Mouse (Mus musculus): ENCODE measurements around the gene Nadsyn1. TPM values are rescaled to one million over a fixed set of nuclear protein-coding genes. Genes with fewer than 3 reads are reported as not detected.

The Nadsyn1 gene
- 10.3 and 14.6 TPM in 2 replicates for total RNA-seq (2014; fragmentation: Nextera tagmentation)
- 11.9 and 18.8 TPM in 2 replicates for total RNA-seq (2017)
- 3.6 and 4.5 TPM in 2 replicates for polyA plus RNA-seq (2012)

GRCm38 (mm10) chr7:143822375-143823265, at the start of gene Nadsyn1, which contains the start of gene Dhcr7:
Gene Nadsyn1, minus strand, starts transcription at chr7:143822849.
Gene Dhcr7, plus strand, starts transcription at chr7:143823145.
- Histone ChIP-seq H3K4me3 (ENCODE audit: low read depth, low read length) (peak within 1 kb of the TSS; percentile 76), H3K4me1 (ENCODE audit: insufficient read depth, low read depth, low read length) (peaks cover 32% of the 10 kb centered on the region), H3K36me3 (replicated peaks) (peaks cover 37% of the 10 kb centered on the region), H3K9me3 (replicated peaks) (no peaks in the 10 kb centered on the region), H3K27me3 (ENCODE audit: insufficient read depth, low read length) (no peaks in the 10 kb centered on the region)
- ATAC-seq (ENCODE audit: extremely low read depth, insufficient number of reproducible peaks, low FRiP score, poor library complexity, severe bottlenecking) (peak; percentile 98), DNase-seq (ENCODE audit: low spot score) (peak; percentile 92)
- TF ChIP-seq POLR2AphosphoS5 (IDR thresholded peaks at IDR 0.05; ENCODE audit: insufficient replicate concordance, low read depth, low read length) (no peak), TAL1 (conservative IDR thresholded peaks at IDR 0.05; ENCODE audit: low read depth, low read length) (no peak), CTCF (IDR thresholded peaks at IDR 0.05; ENCODE audit: low read depth, low read length) (no peak), GATA1 (IDR thresholded peaks at IDR 0.05; ENCODE audit: borderline replicate concordance, low read length) (no peak), GATA2 (IDR thresholded peaks at IDR 0.05; ENCODE audit: borderline replicate concordance, low read depth, low read length) (no peak)

DNA sequence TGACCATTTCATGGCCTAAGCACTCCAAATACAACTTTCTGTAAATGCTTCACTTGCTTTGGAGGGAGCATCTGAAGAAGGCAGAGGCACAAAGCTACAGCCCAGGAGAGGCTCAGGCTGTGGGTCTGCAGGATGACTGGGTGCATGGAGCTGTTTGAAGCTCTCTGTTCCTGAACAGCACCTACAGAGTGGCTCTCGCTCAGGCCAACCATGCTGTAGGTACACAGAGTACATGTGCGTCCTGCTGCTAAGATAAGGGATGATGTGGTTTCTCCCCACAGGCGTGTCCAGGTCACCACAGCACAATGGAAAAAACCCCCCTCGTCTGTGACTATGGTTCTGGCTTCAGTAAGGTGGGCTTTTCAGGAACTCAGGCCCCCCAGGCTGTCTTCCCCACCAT, 46.2 kb upstream of the Nadsyn1 start:
- DNase-seq (ENCODE audit: low spot score) (no peak), ATAC-seq (ENCODE audit: extremely low read depth, insufficient number of reproducible peaks, low FRiP score, poor library complexity, severe bottlenecking) (no peak)
- Histone ChIP-seq H3K36me3 (replicated peaks) (no peaks in the 10 kb centered on the region), H3K4me1 (ENCODE audit: insufficient read depth, low read depth, low read length) (peaks cover 40% of the 10 kb centered on the region), H3K4me3 (ENCODE audit: low read depth, low read length) (peak overlapping the region; percentile 25; the same call in 1 of the 2 replicates), H3K27me3 (ENCODE audit: insufficient read depth, low read length) (peaks cover 2% of the 10 kb centered on the region; the same call in 1 of the 2 replicates), H3K9me3 (replicated peaks) (peaks cover 4% of the 10 kb centered on the region; the same call in 1 of the 2 replicates)
- no peak for TF ChIP-seq CTCF (IDR thresholded peaks at IDR 0.05; ENCODE audit: low read depth, low read length)
- no peak for TF ChIP-seq GATA1 (IDR thresholded peaks at IDR 0.05; ENCODE audit: borderline replicate concordance, low read length)
- TF ChIP-seq TAL1 (conservative IDR thresholded peaks at IDR 0.05; ENCODE audit: low read depth, low read length), result no peak; the same call in 1 of the 2 replicates
- no peak for TF ChIP-seq GATA2 (IDR thresholded peaks at IDR 0.05; ENCODE audit: borderline replicate concordance, low read depth, low read length)
- no peak for TF ChIP-seq POLR2AphosphoS5 (IDR thresholded peaks at IDR 0.05; ENCODE audit: insufficient replicate concordance, low read depth, low read length)

DNA sequence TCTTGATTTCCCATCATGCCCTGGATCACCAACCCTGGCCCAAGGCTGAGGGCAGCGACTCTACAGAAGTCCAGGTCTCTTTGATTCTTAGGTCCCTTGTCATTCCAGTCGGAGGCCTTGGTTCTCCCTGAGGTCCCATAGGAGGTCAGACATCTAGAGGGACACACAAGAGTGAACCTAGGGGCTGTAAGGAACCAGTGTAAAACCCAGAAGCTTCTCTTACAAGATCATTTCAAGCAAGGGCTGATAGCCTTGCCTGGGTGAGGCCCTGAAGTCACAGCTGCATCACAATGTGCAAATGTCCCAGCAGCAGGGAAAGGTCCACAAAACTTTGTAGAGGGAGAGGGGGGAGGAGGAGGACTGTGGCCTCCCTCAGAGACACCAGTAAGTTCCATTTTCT, 43.9 kb upstream of the Nadsyn1 start, which contains the start of gene Gm498:
Gene Gm498, plus strand, starts transcription at position 301 of the 400 bp plus-strand sequence.
- Histone ChIP-seq H3K36me3 (replicated peaks) (no peaks in the 10 kb centered on the region), H3K9me3 (replicated peaks) (no peaks in the 10 kb centered on the region; the same call in 1 of the 2 replicates), H3K4me1 (ENCODE audit: insufficient read depth, low read depth, low read length) (peaks cover 40% of the 10 kb centered on the region), H3K4me3 (ENCODE audit: low read depth, low read length) (no peak within 1 kb of the TSS), H3K27me3 (ENCODE audit: insufficient read depth, low read length) (peaks cover 2% of the 10 kb centered on the region; the same call in 1 of the 2 replicates)
- ATAC-seq (ENCODE audit: extremely low read depth, insufficient number of reproducible peaks, low FRiP score, poor library complexity, severe bottlenecking) (no peak), DNase-seq (ENCODE audit: low spot score) (no peak)
- no peak for TF ChIP-seq POLR2AphosphoS5 (IDR thresholded peaks at IDR 0.05; ENCODE audit: insufficient replicate concordance, low read depth, low read length)
- no peak for TF ChIP-seq TAL1 (conservative IDR thresholded peaks at IDR 0.05; ENCODE audit: low read depth, low read length)
- TF ChIP-seq GATA2 (IDR thresholded peaks at IDR 0.05; ENCODE audit: borderline replicate concordance, low read depth, low read length), result no peak
- no peak for TF ChIP-seq CTCF (IDR thresholded peaks at IDR 0.05; ENCODE audit: low read depth, low read length)
- no peak for TF ChIP-seq GATA1 (IDR thresholded peaks at IDR 0.05; ENCODE audit: borderline replicate concordance, low read length)

DNA sequence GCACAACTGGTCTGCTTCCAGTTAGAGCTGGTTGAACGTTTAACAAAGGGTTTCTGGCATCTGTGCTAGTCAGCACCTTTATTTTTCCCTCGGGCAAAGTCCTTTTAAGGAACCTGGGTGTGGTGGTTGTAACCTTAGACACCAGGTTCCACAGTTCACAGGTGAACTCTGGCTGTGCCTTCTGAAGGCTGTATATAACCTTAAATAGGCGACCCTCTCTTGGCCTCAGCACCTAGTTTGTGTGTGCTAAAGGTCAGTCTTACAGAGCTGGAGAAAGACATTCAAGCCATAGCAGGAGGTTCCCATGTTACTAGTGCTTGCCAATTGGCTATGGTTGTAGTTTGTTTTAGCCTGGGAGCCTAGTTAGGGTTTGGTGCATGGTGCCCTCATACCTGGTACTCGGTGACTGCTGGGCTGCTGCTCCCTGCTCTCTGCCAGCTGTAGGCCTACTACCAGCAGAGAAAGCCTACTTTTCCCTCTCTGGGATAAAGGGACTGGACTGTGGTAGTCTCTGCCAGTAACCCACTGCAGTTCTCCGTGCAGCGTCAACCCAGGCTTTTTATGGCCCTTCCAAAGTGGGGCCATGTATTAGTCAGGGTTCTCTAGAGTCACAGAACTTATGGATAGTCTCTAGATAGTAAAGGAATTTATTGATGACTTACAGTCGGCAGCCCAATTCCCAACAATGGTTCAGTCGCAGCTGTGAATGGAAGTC, 26.3 kb upstream of the Nadsyn1 start:
- peaks cover 47% of the 10 kb centered on the region for H3K4me1 ChIP-seq (ENCODE audit: insufficient read depth, low read depth, low read length)
- H3K36me3 ChIP-seq (replicated peaks), result peaks cover 53% of the 10 kb centered on the region
- TF ChIP-seq GATA2 (IDR thresholded peaks at IDR 0.05; ENCODE audit: borderline replicate concordance, low read depth, low read length) (no peak), POLR2AphosphoS5 (IDR thresholded peaks at IDR 0.05; ENCODE audit: insufficient replicate concordance, low read depth, low read length) (no peak), CTCF (IDR thresholded peaks at IDR 0.05; ENCODE audit: low read depth, low read length) (no peak), GATA1 (IDR thresholded peaks at IDR 0.05; ENCODE audit: borderline replicate concordance, low read length) (no peak), TAL1 (conservative IDR thresholded peaks at IDR 0.05; ENCODE audit: low read depth, low read length) (no peak)
- H3K9me3 ChIP-seq (replicated peaks), result no peaks in the 10 kb centered on the region
- no peaks in the 10 kb centered on the region for H3K27me3 ChIP-seq (ENCODE audit: insufficient read depth, low read length)
- no peak for DNase-seq (ENCODE audit: low spot score)
- no peak for ATAC-seq (ENCODE audit: extremely low read depth, insufficient number of reproducible peaks, low FRiP score, poor library complexity, severe bottlenecking)
- no peak overlapping the region for H3K4me3 ChIP-seq (ENCODE audit: low read depth, low read length)

DNA sequence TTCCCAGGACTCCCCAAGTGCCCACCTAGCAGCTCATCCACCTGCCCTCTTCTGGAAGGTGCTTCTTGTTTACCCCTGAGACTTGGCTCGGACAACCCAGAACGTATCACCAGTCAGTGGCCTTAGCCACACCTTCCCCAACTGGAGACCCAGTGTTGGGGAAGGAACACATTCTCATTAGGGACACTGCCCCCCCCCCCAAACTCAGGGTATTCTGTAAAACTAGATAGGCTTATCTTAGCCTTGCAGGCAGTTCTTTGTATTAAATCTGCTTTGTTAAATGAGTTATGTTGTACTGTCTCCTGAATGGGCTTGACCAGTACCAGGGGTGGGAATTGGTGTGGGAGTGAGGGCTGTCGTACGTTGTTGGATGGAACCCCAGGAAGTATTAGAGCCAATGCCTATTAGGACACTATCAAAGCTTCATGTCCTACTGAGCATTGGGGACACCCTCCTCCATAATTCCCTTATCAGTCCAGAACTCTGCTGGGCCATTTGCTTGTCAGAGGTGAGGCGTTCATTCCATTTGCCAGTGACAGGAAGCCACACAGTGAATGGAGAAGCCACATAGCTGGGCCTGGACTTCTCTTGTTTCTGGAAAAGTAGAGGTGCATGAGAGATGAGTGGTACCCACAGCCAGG, 25.6 kb upstream of the Nadsyn1 start:
- Histone ChIP-seq H3K4me1 (ENCODE audit: insufficient read depth, low read depth, low read length) (peaks cover 47% of the 10 kb centered on the region), H3K4me3 (ENCODE audit: low read depth, low read length) (no peak overlapping the region), H3K27me3 (ENCODE audit: insufficient read depth, low read length) (no peaks in the 10 kb centered on the region), H3K36me3 (replicated peaks) (peaks cover 60% of the 10 kb centered on the region), H3K9me3 (replicated peaks) (0 out of 2 replicates have a peak, but pooled peaks cover 1% of the 10 kb centered on the region)
- ATAC-seq (ENCODE audit: extremely low read depth, insufficient number of reproducible peaks, low FRiP score, poor library complexity, severe bottlenecking) (peak; percentile 54; the same call in 1 of the 2 replicates), DNase-seq (ENCODE audit: low spot score) (peak; percentile 33)
- TF ChIP-seq GATA1 (IDR thresholded peaks at IDR 0.05; ENCODE audit: borderline replicate concordance, low read length), result no peak
- peak; percentile 69 for TF ChIP-seq TAL1 (conservative IDR thresholded peaks at IDR 0.05; ENCODE audit: low read depth, low read length)

Measured in G1E (cell line).